Mouse (Mus musculus) liver, embryonic 14.5 days (tissue): ENCODE measurements at regions not wholly inside any gene's neighbourhood (a gene's known extent, or its start where the extent isn't known, plus 50 kb on each side); places are given as distances from the start of the nearest gene placed in this dataset.

Source experiments
- ATAC-seq: fragments of 200-750 bp; cut with Nextera tagmentation; 2 replicates; pipeline ENCODE4 v1.8.0; 2017; ENCODE audit warnings: moderate number of reproducible peaks, mild to moderate bottlenecking, moderate library complexity; ENCODE audit not compliant: insufficient read depth
- DNase-seq, 3 experiments: peaks; one replicate each; pipeline ENCODE4 v3.0.0-alpha.2; 2012 to 2013; ENCODE audit warnings: low read depth in 3 of 3, low spot score in 3 of 3
- H3K27ac ChIP-seq: fragments of 300-500 bp; sonication (generic); 2 replicates; pipeline ENCODE4 v1.5.1; 2014; ENCODE audit warnings: moderate library complexity, mild to moderate bottlenecking, control low read depth, inconsistent platforms
- H3K27me3 ChIP-seq: fragments of 300-500 bp; sonication (generic); 2 replicates; pipeline ENCODE4 v1.6.1; 2014; ENCODE audit warnings: mild to moderate bottlenecking, low read length, moderate library complexity; ENCODE audit not compliant: control insufficient read depth, insufficient read depth
- H3K36me3 ChIP-seq: fragments of 300-500 bp; sonication (generic); replicated peaks from 2 replicates; pipeline ENCODE4 v1.6.1; 2014; ENCODE audit warnings: low read depth; ENCODE audit not compliant: control insufficient read depth, insufficient read depth
- H3K4me1 ChIP-seq, 2 experiments: fragments of 200-500 bp in 1 of 2; fragments of 300-500 bp in 1 of 2; sonication (generic) in 1 of 2; replicated peaks; 2 replicates each; pipeline ENCODE4 v1.6.1; 2012 to 2014; ENCODE audit warnings: antibody characterized with exemption in 1 of 2, inconsistent platforms in 1 of 2, low read length in 1 of 2; ENCODE audit not compliant: control insufficient read depth in 2 of 2, insufficient read depth in 2 of 2
- H3K4me2 ChIP-seq: fragments of 300-500 bp; sonication (generic); 2 replicates; pipeline ENCODE4 v1.6.1; 2014; ENCODE audit warnings: low read depth, mild to moderate bottlenecking, control low read depth, moderate library complexity
- H3K4me3 ChIP-seq, 2 experiments: fragments of 200-500 bp in 1 of 2; fragments of 300-500 bp in 1 of 2; sonication (generic) in 1 of 2; 2 replicates each; pipeline ENCODE4 v1.5.1; 2012 to 2014; ENCODE audit warnings: low read depth in 2 of 2, low read length in 2 of 2, mild to moderate bottlenecking in 2 of 2, control low read depth in 1 of 2, inconsistent platforms in 1 of 2, moderate library complexity in 1 of 2; ENCODE audit not compliant: insufficient read depth in 1 of 2
- H3K9ac ChIP-seq: fragments of 300-500 bp; sonication (generic); replicated peaks from 2 replicates; pipeline ENCODE4 v1.6.1; 2014; ENCODE audit warnings: mild to moderate bottlenecking, control low read depth, moderate library complexity
- H3K9me3 ChIP-seq: fragments of 300-500 bp; sonication (generic); 2 replicates; pipeline ENCODE4 v1.6.1; 2016; ENCODE audit warnings: low read length, mixed read lengths; ENCODE audit not compliant: control insufficient read depth
- CTCF ChIP-seq: IDR thresholded peaks from 2 replicates; pipeline ENCODE4 v1.5.1; 2016; ENCODE audit warnings: antibody characterized with exemption, low read depth, control low read depth
- EP300 ChIP-seq: IDR thresholded peaks from 2 replicates; pipeline ENCODE4 v1.6.1; 2016; ENCODE audit warnings: antibody characterized with exemption, low read depth
- WGBS: fragments of 180-500 bp; shearing (Covaris S2); extraction: QIAGEN DNeasy Blood & Tissue Kit; methylation state at CpG from one replicate; pipeline ENCODE4 v1.1.7; 2014; ENCODE audit not compliant: insufficient replicate concordance; 5-methylcytosine and 5-hydroxymethylcytosine counted together

- Histone ChIP-seq H3K4me2 (no peak overlapping the region), H3K36me3 (no peaks in the 10 kb centered on the region), H3K27me3 (no peaks in the 10 kb centered on the region), H3K27ac (no peak overlapping the region), H3K4me1 (no peaks in the 10 kb centered on the region), H3K9ac (no peak overlapping the region), H3K9me3 (no peaks in the 10 kb centered on the region), H3K4me3 (no peak overlapping the region)
- no peak for TF ChIP-seq EP300
- no peak for TF ChIP-seq CTCF
- WGBS = 53% methylated on average over 9 of the region's 9 CpGs
- ATAC-seq (no peak), DNase-seq (no peak)
Measured at GRCm38 (mm10) chr6:140172716-140173115, 131.5 kb upstream of the Plcz1 start.

- ATAC-seq = no peak
Measured at GRCm38 (mm10) chr6:140169836-140170235, 128.6 kb upstream of the Plcz1 start.

GRCm38 (mm10) chr6:140167182-140167581, 125.9 kb upstream of the Plcz1 start:
- H3K4me3 ChIP-seq = no peak overlapping the region
- no peaks in the 10 kb centered on the region for H3K9me3 ChIP-seq
- H3K9ac ChIP-seq = no peak overlapping the region
- no peak for DNase-seq
- ATAC-seq = no peak
- no peaks in the 10 kb centered on the region for H3K27me3 ChIP-seq
- no peak overlapping the region for H3K4me2 ChIP-seq
- H3K4me1 ChIP-seq = no peaks in the 10 kb centered on the region
- H3K27ac ChIP-seq = no peak overlapping the region
- WGBS = 66% methylated on average over 4 of the region's 4 CpGs
- H3K36me3 ChIP-seq = no peaks in the 10 kb centered on the region
- TF ChIP-seq EP300 (no peak), CTCF (no peak)

More at GRCm38 (mm10) chr6:140169836-140170235, 128.6 kb upstream of the Plcz1 start:
- H3K4me3 ChIP-seq = no peak overlapping the region
- 83% methylated on average over 3 of the region's 3 CpGs for WGBS
- H3K9ac ChIP-seq = no peak overlapping the region
- H3K27ac ChIP-seq = no peak overlapping the region
- DNase-seq = no peak
- TF ChIP-seq CTCF (no peak), EP300 (no peak)
- H3K4me2 ChIP-seq = no peak overlapping the region
- no peaks in the 10 kb centered on the region for H3K9me3 ChIP-seq
- H3K27me3 ChIP-seq = no peaks in the 10 kb centered on the region
- H3K36me3 ChIP-seq = no peaks in the 10 kb centered on the region
- H3K4me1 ChIP-seq = no peaks in the 10 kb centered on the region

DNA sequence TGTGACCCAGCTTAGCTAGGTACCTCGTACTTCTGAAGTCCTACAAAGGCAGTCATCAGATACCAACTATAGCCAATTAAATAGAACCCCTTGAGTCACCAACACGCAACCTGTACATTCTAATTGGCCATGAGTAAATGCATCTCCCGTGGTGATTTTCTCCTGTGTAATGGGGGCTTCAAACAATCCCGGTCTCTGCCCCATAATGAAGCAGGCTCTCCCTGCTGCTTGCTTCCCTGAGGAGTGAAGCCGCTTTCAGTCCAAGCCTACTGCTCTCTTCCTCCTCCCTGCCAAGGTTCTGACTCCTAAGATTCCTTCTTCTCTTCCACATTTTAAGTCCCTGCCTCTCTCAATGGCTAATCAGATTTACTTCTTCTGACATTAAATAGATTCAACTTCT, 121.5 kb upstream of the Plcz1 start:
- H3K4me1 ChIP-seq = no peaks in the 10 kb centered on the region
- ATAC-seq (no peak), DNase-seq (no peak)
- no peak overlapping the region for H3K4me3 ChIP-seq
- no peak overlapping the region for H3K27ac ChIP-seq
- H3K9me3 ChIP-seq = no peaks in the 10 kb centered on the region; the same call in 1 of the 2 replicates
- no peak overlapping the region for H3K9ac ChIP-seq
- no peak for TF ChIP-seq EP300
- TF ChIP-seq CTCF = no peak
- no peaks in the 10 kb centered on the region for H3K27me3 ChIP-seq
- no peak overlapping the region for H3K4me2 ChIP-seq
- no peaks in the 10 kb centered on the region for H3K36me3 ChIP-seq
- WGBS = 70% methylated on average over 5 of the region's 5 CpGs

GRCm38 (mm10) chr6:140161482-140161881, 120.2 kb upstream of the Plcz1 start:
- Histone ChIP-seq H3K4me3 (no peak overlapping the region), H3K27me3 (no peaks in the 10 kb centered on the region), H3K27ac (no peak overlapping the region), H3K4me2 (no peak overlapping the region), H3K9me3 (no peaks in the 10 kb centered on the region; the same call in 1 of the 2 replicates), H3K36me3 (no peaks in the 10 kb centered on the region), H3K4me1 (no peaks in the 10 kb centered on the region), H3K9ac (no peak overlapping the region)
- 55% methylated on average over 4 of the region's 4 CpGs for WGBS
- no peak for ATAC-seq
- TF ChIP-seq EP300 (no peak), CTCF (no peak)
- DNase-seq = no peak
